Mouse (Mus musculus) C2C12 (cell line): ENCODE results near the gene Gas7. TPM values are rescaled to one million over a fixed set of nuclear protein-coding genes. Genes with fewer than 3 reads are reported as not detected.

Experiments used
- H3K27me3 ChIP-seq: one replicate; pipeline ENCODE4 v1.6.1; 2011; ENCODE audit not compliant: control insufficient read depth, insufficient read depth, insufficient read length
- H3K36me3 ChIP-seq: one replicate; pipeline ENCODE4 v1.6.1; 2011; ENCODE audit not compliant: control insufficient read depth, insufficient read depth
- H3K4me3 ChIP-seq: one replicate; pipeline ENCODE4 v1.5.1; 2011; ENCODE audit warnings: mild to moderate bottlenecking, control low read depth; ENCODE audit not compliant: poor library complexity, insufficient read depth, severe bottlenecking
- H3K79me2 ChIP-seq: one replicate; pipeline ENCODE4 v1.6.1; 2011; ENCODE audit not compliant: control insufficient read depth, insufficient read depth
- H3K79me3 ChIP-seq: one replicate; pipeline ENCODE4 v1.6.1; 2011; ENCODE audit warnings: low read depth, control low read depth
- H3ac ChIP-seq: one replicate; pipeline ENCODE3; 2011; ENCODE audit warnings: low read depth; ENCODE audit not compliant: control insufficient read depth, insufficient read length
- CEBPB ChIP-seq: IDR thresholded peaks from one replicate; pipeline ENCODE4 v1.6.1; 2011; ENCODE audit warnings: low read depth, mild to moderate bottlenecking, control low read depth, moderate library complexity
- CTCF ChIP-seq: IDR thresholded peaks from one replicate; pipeline ENCODE4 v1.5.1; 2011; ENCODE audit not compliant: control insufficient read depth, insufficient read depth, insufficient read length
- FOSL1 ChIP-seq: IDR thresholded peaks from one replicate; pipeline ENCODE4 v1.8.0; 2011; ENCODE audit warnings: mild to moderate bottlenecking, low read length; ENCODE audit not compliant: poor library complexity, insufficient read depth, severe bottlenecking
- MAX ChIP-seq: IDR thresholded peaks from one replicate; pipeline ENCODE4 v1.6.1; 2011; ENCODE audit warnings: mild to moderate bottlenecking, control low read depth
- MYOD1 ChIP-seq: IDR thresholded peaks from one replicate; pipeline ENCODE4 v1.6.1; 2011; ENCODE audit warnings: low read depth; ENCODE audit not compliant: control insufficient read depth, insufficient read length
- MYOG ChIP-seq: IDR thresholded peaks from one replicate; pipeline ENCODE4 v1.6.1; 2011; ENCODE audit not compliant: control insufficient read depth, insufficient read length; ENCODE audit errors: extremely low read depth
- USF1 ChIP-seq: IDR thresholded peaks from one replicate; pipeline ENCODE4 v1.6.1; 2011; ENCODE audit warnings: low read depth, mild to moderate bottlenecking, control low read depth, moderate library complexity
- polyA plus RNA-seq: library from polyadenylated mRNA; unstranded; fragments of >200 nt; fragmentation: generic; extraction: Trizol; gene quantifications from one replicate; pipeline ENCODE4 v1.2.1, GENCODE M21; 2012; ENCODE audit warnings: missing spikeins

Gas7 gene
- polyA plus RNA-seq, 1 experiment = not detected

DNA sequence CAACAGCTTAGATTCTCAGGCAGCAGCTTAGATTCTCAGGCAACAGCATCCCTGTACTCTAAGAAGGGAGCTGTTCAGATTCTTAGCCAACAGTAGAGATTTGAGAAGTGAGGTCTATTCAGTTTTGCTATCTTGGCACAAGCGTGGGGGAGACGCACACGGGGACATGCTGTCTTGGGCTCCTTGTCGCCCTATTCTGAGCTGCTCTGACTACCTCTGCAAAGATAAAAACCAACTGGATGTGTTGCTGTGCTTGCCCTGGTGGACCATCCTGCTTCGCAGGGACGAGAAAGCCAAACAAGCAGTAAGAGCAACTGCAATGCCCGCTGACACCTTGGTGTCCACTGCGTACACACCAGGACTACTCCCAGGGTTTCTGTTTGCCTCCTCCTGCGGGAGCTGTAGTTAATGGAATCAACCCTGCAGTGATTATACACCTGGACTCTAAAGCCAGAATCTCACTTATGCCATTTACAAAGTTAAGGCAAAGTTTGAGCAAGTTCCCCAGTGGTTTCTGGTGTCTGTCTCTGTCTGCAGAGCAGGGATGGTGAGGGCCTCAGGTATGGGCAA, 198.4 kb downstream of the Gas7 start:
- no peak overlapping the region for H3K4me3 ChIP-seq
- no peaks in the 10 kb centered on the region for H3K79me2 ChIP-seq
- H3K27me3 ChIP-seq = peaks cover 3% of the 10 kb centered on the region
- no peak overlapping the region for H3ac ChIP-seq
- TF ChIP-seq MYOG (no peak), CEBPB (no peak), FOSL1 (no peak), MYOD1 (no peak), MAX (no peak), USF1 (no peak), CTCF (no peak)
- no peaks in the 10 kb centered on the region for H3K79me3 ChIP-seq
- H3K36me3 ChIP-seq = no peaks in the 10 kb centered on the region

DNA sequence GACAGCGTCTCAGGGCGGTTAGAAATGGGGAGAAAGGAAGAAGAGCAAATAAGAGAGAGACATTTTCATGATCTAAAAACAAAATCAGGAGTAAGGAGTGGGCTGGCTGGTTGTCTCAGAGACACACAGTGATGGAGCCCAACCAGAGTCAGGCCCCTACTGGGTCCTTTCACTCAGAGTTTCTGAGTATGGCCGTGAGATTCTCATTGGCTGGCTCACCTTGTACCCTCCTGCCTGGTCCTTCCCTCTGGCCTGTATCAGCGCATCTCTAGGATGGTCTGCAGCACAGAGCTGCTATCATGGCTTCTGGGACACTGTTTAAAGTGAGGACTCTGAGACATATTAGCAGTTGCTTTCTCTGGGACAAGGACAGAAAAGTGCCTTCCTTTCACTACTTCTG, 199.3 kb downstream of the Gas7 start:
- no peaks in the 10 kb centered on the region for H3K36me3 ChIP-seq
- H3ac ChIP-seq = no peak overlapping the region
- no peaks in the 10 kb centered on the region for H3K79me2 ChIP-seq
- H3K27me3 ChIP-seq = peaks cover 3% of the 10 kb centered on the region
- TF ChIP-seq CTCF = no peak
- TF ChIP-seq CEBPB = no peak
- no peak for TF ChIP-seq USF1
- no peak for TF ChIP-seq FOSL1
- no peak for TF ChIP-seq MAX
- no peak for TF ChIP-seq MYOG
- no peak for TF ChIP-seq MYOD1
- H3K4me3 ChIP-seq = no peak overlapping the region
- H3K79me3 ChIP-seq = no peaks in the 10 kb centered on the region

DNA sequence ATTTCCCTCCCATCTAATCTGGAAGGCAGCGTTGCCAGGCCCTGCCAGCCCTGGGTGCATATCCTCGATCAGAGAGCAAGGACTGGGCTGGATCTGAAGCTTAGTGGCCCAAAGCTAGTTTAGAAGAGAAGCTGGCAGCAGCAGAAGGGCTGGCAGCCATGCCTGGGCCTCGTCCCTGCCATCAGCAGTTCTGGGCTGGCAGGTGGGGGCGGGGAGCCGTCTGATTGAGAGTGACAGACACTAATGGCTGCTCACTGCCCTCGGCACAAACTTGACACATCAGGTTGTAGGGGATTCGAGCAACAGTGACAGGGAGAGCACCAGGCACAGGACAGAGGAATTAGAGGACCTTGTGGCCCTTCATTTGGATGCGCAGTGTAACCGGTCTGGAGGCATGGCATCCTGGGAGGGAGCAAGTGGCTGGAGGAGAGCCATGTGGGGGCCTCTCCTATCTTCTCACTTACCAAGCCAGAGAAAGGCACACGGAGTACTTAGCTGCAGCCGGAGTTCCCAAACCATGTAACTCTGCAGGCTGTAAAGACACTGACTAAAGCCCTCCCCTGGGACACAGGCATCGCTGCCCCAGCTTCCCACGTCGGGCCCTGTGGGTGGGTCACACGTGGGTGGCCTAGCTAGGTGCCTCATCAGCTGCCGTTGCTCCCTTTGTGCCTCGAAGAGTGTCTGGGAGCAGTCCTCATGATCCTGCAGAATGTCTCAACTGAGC, 200.2 kb downstream of the Gas7 start:
- TF ChIP-seq MYOD1 (no peak), CEBPB (no peak), MAX (no peak), MYOG (no peak), FOSL1 (no peak), USF1 (no peak), CTCF (no peak)
- H3K79me2 ChIP-seq = no peaks in the 10 kb centered on the region

DNA sequence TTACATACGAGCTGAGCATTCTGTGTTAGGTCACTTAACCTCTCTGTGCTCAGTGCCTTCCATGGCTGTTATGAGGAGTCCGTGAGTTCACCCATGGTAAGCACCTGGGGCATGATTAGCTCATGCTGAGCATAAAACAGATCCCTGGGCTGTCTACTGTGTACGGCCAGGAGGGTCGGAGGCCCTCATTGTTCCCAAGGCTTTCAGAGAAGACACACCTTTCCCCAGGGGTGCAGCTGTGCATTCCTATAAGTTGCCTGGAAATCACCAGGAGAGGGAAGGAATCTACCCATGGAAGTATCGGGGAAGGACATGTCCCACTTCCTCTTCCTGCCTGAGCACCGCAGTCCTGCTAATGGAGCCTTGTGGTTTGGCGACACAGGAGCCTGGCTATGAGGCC, 201.1 kb downstream of the Gas7 start:
- H3K36me3 ChIP-seq = no peaks in the 10 kb centered on the region
- H3K79me2 ChIP-seq = no peaks in the 10 kb centered on the region
- TF ChIP-seq CTCF (no peak), FOSL1 (no peak), USF1 (no peak), CEBPB (no peak), MYOD1 (no peak), MYOG (no peak), MAX (no peak)
- H3K79me3 ChIP-seq = no peaks in the 10 kb centered on the region
- no peak overlapping the region for H3ac ChIP-seq
- no peak overlapping the region for H3K4me3 ChIP-seq
- peaks cover 3% of the 10 kb centered on the region for H3K27me3 ChIP-seq

More for the DNA sequence above, 200.2 kb downstream of the Gas7 start:
- Histone ChIP-seq H3ac (no peak overlapping the region), H3K79me3 (no peaks in the 10 kb centered on the region), H3K27me3 (peaks cover 3% of the 10 kb centered on the region), H3K36me3 (no peaks in the 10 kb centered on the region), H3K4me3 (no peak overlapping the region)

DNA sequence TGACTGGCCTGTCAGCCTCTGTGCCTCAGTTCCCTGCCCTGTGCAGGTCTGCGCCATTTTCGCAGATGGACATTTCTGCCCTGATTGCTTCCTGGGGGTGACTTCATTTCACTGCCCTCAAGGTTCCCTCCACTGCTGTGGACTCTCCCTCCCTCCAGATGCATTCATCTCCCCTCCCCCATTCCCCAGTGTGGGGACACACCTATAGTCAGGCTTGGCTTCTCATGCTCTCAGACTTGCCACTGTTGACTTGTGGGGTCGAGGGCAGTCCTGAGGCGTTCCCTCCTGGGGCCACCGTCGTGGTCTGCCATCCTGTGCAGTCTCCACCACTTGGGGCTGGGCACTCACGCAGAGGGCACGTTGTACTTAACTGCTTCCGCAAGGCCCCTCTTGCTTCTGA, 201.6 kb downstream of the Gas7 start:
- Histone ChIP-seq H3K36me3 (no peaks in the 10 kb centered on the region), H3K27me3 (peaks cover 3% of the 10 kb centered on the region), H3K79me2 (no peaks in the 10 kb centered on the region), H3ac (no peak overlapping the region), H3K4me3 (no peak overlapping the region), H3K79me3 (no peaks in the 10 kb centered on the region)
- TF ChIP-seq MAX = no peak
- no peak for TF ChIP-seq FOSL1
- TF ChIP-seq MYOG = no peak
- TF ChIP-seq USF1 = no peak
- TF ChIP-seq CEBPB = no peak
- TF ChIP-seq MYOD1 = no peak
- no peak for TF ChIP-seq CTCF
